Mouse (Mus musculus): ENCODE measurements around the gene Sema4g. TPM values are rescaled to one million over a fixed set of nuclear protein-coding genes. Genes with fewer than 3 reads are reported as not detected.
A peak's percentile ranks its signal among the peaks of the same experiment; 100 is the strongest.

Sema4g gene
- polyA plus RNA-seq, 1 experiment: 15.7 TPM

- TF ChIP-seq POLR2A (IDR thresholded peaks at IDR 0.05; ENCODE audit: insufficient read depth, low read length) (no peak), CTCF (IDR thresholded peaks at IDR 0.05; ENCODE audit: low read depth, low read length) (no peak), EP300 (IDR thresholded peaks at IDR 0.05; ENCODE audit: insufficient read depth, low read depth, low read length) (no peak)
- no peak overlapping the region for H3K9ac ChIP-seq (ENCODE audit: low read depth, poor library complexity, severe bottlenecking)
These were observed 1.1 kb upstream of the Sema4g start for GRCm38 (mm10) chr19:44987851-44988250.

GRCm38 (mm10) chr19:44988321-44988720 lies 580 bp upstream of the Sema4g start:
- no peaks in the 10 kb centered on the region for H3K27me3 ChIP-seq (ENCODE audit: control insufficient read depth, insufficient read depth, low read length, poor library complexity, severe bottlenecking)
- no peak overlapping the region for H3K27ac ChIP-seq (ENCODE audit: insufficient read depth, low read length)
- H3K9me3 ChIP-seq (replicated peaks; ENCODE audit: control insufficient read depth, insufficient read depth, low read length, poor library complexity, severe bottlenecking): no peaks in the 10 kb centered on the region
- no peak overlapping the region for H3K9ac ChIP-seq (ENCODE audit: low read depth, poor library complexity, severe bottlenecking)
- H3K4me3 ChIP-seq (ENCODE audit: low read depth, low read length): no peak overlapping the region
- TF ChIP-seq EP300 (IDR thresholded peaks at IDR 0.05; ENCODE audit: insufficient read depth, low read depth, low read length) (no peak), POLR2A (IDR thresholded peaks at IDR 0.05; ENCODE audit: insufficient read depth, low read length) (no peak), CTCF (IDR thresholded peaks at IDR 0.05; ENCODE audit: low read depth, low read length) (no peak)
- H3K4me1 ChIP-seq (ENCODE audit: control insufficient read depth, insufficient read depth, low read length): peaks cover 12% of the 10 kb centered on the region
- no peaks in the 10 kb centered on the region for H3K36me3 ChIP-seq (ENCODE audit: control insufficient read depth, insufficient read depth, low read length, poor library complexity, severe bottlenecking)

More at GRCm38 (mm10) chr19:44987851-44988250, 1.1 kb upstream of the Sema4g start:
- H3K4me1 ChIP-seq (ENCODE audit: control insufficient read depth, insufficient read depth, low read length): peaks cover 12% of the 10 kb centered on the region
- H3K9me3 ChIP-seq (replicated peaks; ENCODE audit: control insufficient read depth, insufficient read depth, low read length, poor library complexity, severe bottlenecking): no peaks in the 10 kb centered on the region
- no peaks in the 10 kb centered on the region for H3K27me3 ChIP-seq (ENCODE audit: control insufficient read depth, insufficient read depth, low read length, poor library complexity, severe bottlenecking)
- H3K36me3 ChIP-seq (ENCODE audit: control insufficient read depth, insufficient read depth, low read length, poor library complexity, severe bottlenecking): no peaks in the 10 kb centered on the region
- H3K4me3 ChIP-seq (ENCODE audit: low read depth, low read length): no peak overlapping the region
- no peak overlapping the region for H3K27ac ChIP-seq (ENCODE audit: insufficient read depth, low read length)

GRCm38 (mm10) chr19:44989567-44990495 lies 930 bp downstream of the Sema4g start:
- no peaks in the 10 kb centered on the region for H3K9me3 ChIP-seq (replicated peaks; ENCODE audit: control insufficient read depth, insufficient read depth, low read length, poor library complexity, severe bottlenecking)
- no peaks in the 10 kb centered on the region for H3K27me3 ChIP-seq (ENCODE audit: control insufficient read depth, insufficient read depth, low read length, poor library complexity, severe bottlenecking)
- no peak for TF ChIP-seq POLR2A (IDR thresholded peaks at IDR 0.05; ENCODE audit: insufficient read depth, low read length)
- TF ChIP-seq EP300 (IDR thresholded peaks at IDR 0.05; ENCODE audit: insufficient read depth, low read depth, low read length): no peak
- no peak for TF ChIP-seq CTCF (IDR thresholded peaks at IDR 0.05; ENCODE audit: low read depth, low read length)
- peak overlapping the region; percentile 66 for H3K9ac ChIP-seq (ENCODE audit: low read depth, poor library complexity, severe bottlenecking)
- no peaks in the 10 kb centered on the region for H3K36me3 ChIP-seq (ENCODE audit: control insufficient read depth, insufficient read depth, low read length, poor library complexity, severe bottlenecking)
- H3K27ac ChIP-seq (ENCODE audit: insufficient read depth, low read length): no peak overlapping the region
- H3K4me3 ChIP-seq (ENCODE audit: low read depth, low read length): peak overlapping the region; percentile 84
- peaks cover 12% of the 10 kb centered on the region for H3K4me1 ChIP-seq (ENCODE audit: control insufficient read depth, insufficient read depth, low read length)

- TF ChIP-seq POLR2A (IDR thresholded peaks at IDR 0.05; ENCODE audit: insufficient read depth, low read length) (no peak), EP300 (IDR thresholded peaks at IDR 0.05; ENCODE audit: insufficient read depth, low read depth, low read length) (no peak), CTCF (IDR thresholded peaks at IDR 0.05; ENCODE audit: low read depth, low read length) (no peak)
These were observed 2.1 kb downstream of the Sema4g start for GRCm38 (mm10) chr19:44991031-44991430.

DNA sequence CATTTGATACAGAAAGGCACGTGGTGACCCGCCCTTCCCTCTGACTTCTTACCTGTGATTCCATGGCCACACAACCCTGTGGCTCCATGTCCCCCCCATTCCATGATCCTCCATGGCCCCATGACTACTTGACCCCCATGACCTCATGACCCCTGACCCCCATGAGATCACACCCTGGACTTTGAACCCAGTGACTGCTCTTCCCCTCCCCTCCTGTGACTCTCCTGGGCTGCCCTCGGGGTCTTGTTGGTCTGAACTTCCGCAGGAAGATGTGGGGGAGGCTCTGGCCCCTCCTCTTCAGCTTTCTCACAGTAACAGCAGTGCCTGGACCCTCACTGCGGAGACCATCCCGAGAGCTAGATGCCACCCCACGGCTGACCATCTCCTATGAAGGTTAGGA lies 3.3 kb downstream of the Sema4g start:
- TF ChIP-seq EP300 (IDR thresholded peaks at IDR 0.05; ENCODE audit: insufficient read depth, low read depth, low read length): 0 out of 2 replicates have a peak, but pooled peaks have one; percentile 3
- no peak for TF ChIP-seq POLR2A (IDR thresholded peaks at IDR 0.05; ENCODE audit: insufficient read depth, low read length)
- H3K9ac ChIP-seq (ENCODE audit: low read depth, poor library complexity, severe bottlenecking): no peak overlapping the region
- H3K27ac ChIP-seq (ENCODE audit: insufficient read depth, low read length): no peak overlapping the region
- H3K36me3 ChIP-seq (ENCODE audit: control insufficient read depth, insufficient read depth, low read length, poor library complexity, severe bottlenecking): no peaks in the 10 kb centered on the region
- H3K9me3 ChIP-seq (replicated peaks; ENCODE audit: control insufficient read depth, insufficient read depth, low read length, poor library complexity, severe bottlenecking): no peaks in the 10 kb centered on the region
- H3K27me3 ChIP-seq (ENCODE audit: control insufficient read depth, insufficient read depth, low read length, poor library complexity, severe bottlenecking): no peaks in the 10 kb centered on the region
- H3K4me1 ChIP-seq (ENCODE audit: control insufficient read depth, insufficient read depth, low read length): peaks cover 11% of the 10 kb centered on the region
- H3K4me3 ChIP-seq (ENCODE audit: low read depth, low read length): no peak overlapping the region

More at GRCm38 (mm10) chr19:44991031-44991430, 2.1 kb downstream of the Sema4g start:
- Histone ChIP-seq H3K9me3 (replicated peaks; ENCODE audit: control insufficient read depth, insufficient read depth, low read length, poor library complexity, severe bottlenecking) (no peaks in the 10 kb centered on the region), H3K4me3 (ENCODE audit: low read depth, low read length) (no peak overlapping the region), H3K36me3 (ENCODE audit: control insufficient read depth, insufficient read depth, low read length, poor library complexity, severe bottlenecking) (no peaks in the 10 kb centered on the region), H3K27ac (ENCODE audit: insufficient read depth, low read length) (no peak overlapping the region), H3K4me1 (ENCODE audit: control insufficient read depth, insufficient read depth, low read length) (peaks cover 11% of the 10 kb centered on the region), H3K27me3 (ENCODE audit: control insufficient read depth, insufficient read depth, low read length, poor library complexity, severe bottlenecking) (no peaks in the 10 kb centered on the region), H3K9ac (ENCODE audit: low read depth, poor library complexity, severe bottlenecking) (no peak overlapping the region)

DNA sequence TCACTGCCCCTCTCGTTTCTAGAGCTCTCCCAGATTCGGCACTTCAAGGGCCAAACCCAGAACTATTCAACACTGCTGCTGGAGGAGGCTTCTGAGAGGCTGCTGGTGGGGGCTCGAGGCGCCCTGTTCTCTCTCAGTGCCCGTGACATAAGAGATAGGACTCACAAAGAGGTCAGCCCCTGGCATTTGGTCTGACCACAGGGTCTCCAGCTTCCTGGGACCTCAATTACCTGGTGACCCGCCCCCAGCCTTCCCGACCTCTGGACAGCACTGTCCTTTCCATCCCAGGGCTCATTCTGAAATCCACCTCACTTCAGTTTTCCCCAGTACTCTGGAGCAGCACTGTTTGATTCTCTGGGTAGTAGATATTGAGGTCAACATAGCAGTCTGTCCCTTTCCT lies 3.8 kb downstream of the Sema4g start:
- Histone ChIP-seq H3K36me3 (ENCODE audit: control insufficient read depth, insufficient read depth, low read length, poor library complexity, severe bottlenecking) (no peaks in the 10 kb centered on the region), H3K27ac (ENCODE audit: insufficient read depth, low read length) (no peak overlapping the region), H3K9me3 (replicated peaks; ENCODE audit: control insufficient read depth, insufficient read depth, low read length, poor library complexity, severe bottlenecking) (no peaks in the 10 kb centered on the region), H3K27me3 (ENCODE audit: control insufficient read depth, insufficient read depth, low read length, poor library complexity, severe bottlenecking) (no peaks in the 10 kb centered on the region), H3K4me3 (ENCODE audit: low read depth, low read length) (no peak overlapping the region), H3K4me1 (ENCODE audit: control insufficient read depth, insufficient read depth, low read length) (peaks cover 11% of the 10 kb centered on the region), H3K9ac (ENCODE audit: low read depth, poor library complexity, severe bottlenecking) (no peak overlapping the region)
- TF ChIP-seq EP300 (IDR thresholded peaks at IDR 0.05; ENCODE audit: insufficient read depth, low read depth, low read length) (no peak), POLR2A (IDR thresholded peaks at IDR 0.05; ENCODE audit: insufficient read depth, low read length) (no peak), CTCF (IDR thresholded peaks at IDR 0.05; ENCODE audit: low read depth, low read length) (no peak)

All from ES-Bruce4 (cell line).